Mouse (Mus musculus) heart, postnatal 0 days (tissue): ENCODE measurements at regions not wholly inside any gene's neighbourhood (a gene's known extent, or its start where the extent isn't known, plus 50 kb on each side); places are given as distances from the start of the nearest gene placed in this dataset.

ENCODE experiments used
- CTCF ChIP-seq: IDR thresholded peaks from 2 replicates; pipeline ENCODE4 v1.5.1; 2016; ENCODE audit warnings: antibody characterized with exemption, control low read depth, low read depth
- EP300 ChIP-seq: IDR thresholded peaks from 2 replicates; pipeline ENCODE4 v1.6.1; 2016; ENCODE audit warnings: antibody characterized with exemption, low read depth

- TF ChIP-seq CTCF (no peak), EP300 (no peak)
These were observed 128.2 kb upstream of the Kctd3 start for GRCm38 (mm10) chr1:189135826-189136225.
